Mouse (Mus musculus) midbrain, embryonic 16.5 days (tissue): ENCODE measurements around the gene Ubc. TPM values are rescaled to one million over a fixed set of nuclear protein-coding genes. Genes with fewer than 3 reads are reported as not detected.

Experiments used
- polyA plus RNA-seq: library from polyadenylated mRNA; unstranded; fragments of >200 nt; fragmentation: Nextera tagmentation; extraction: Ambion mirVana; gene quantifications from 2 replicates; pipeline ENCODE4 v1.2.1, GENCODE M21; 2015

Gene Ubc
- polyA plus RNA-seq, 1 experiment from 2014 or later = 1,506 TPM

Other genes with a start within 250 kb of the Ubc start
- gene Ncor2, start 211.0 kb downstream of the Ubc start, polyA plus RNA-seq = 19.9 and 22.9 TPM in 2 replicates
- 43.8 and 51.6 TPM in 2 replicates for gene Scarb1, start 49.1 kb downstream of the Ubc start, polyA plus RNA-seq
- 0.30 and 0.51 TPM in 2 replicates for gene Gm10382, start 880 bp downstream of the Ubc start, polyA plus RNA-seq
- 12.4 and 12.8 TPM in 2 replicates for gene Dhx37, start 43.9 kb upstream of the Ubc start, polyA plus RNA-seq
- 38.3 and 41.6 TPM in 2 replicates for gene Bri3bp, start 51.4 kb upstream of the Ubc start, polyA plus RNA-seq
- 100 and 125 TPM in 2 replicates for gene Aacs, start 85.6 kb upstream of the Ubc start, polyA plus RNA-seq
- 5.5 and 6.6 TPM in 2 replicates for gene Tmem132b, start 141.6 kb upstream of the Ubc start, polyA plus RNA-seq